Mouse (Mus musculus) embryonic fibroblast, embryonic 13.5 days (primary cell): ENCODE results near the gene Acsf2.

ENCODE experiments used
- CTCF ChIP-seq: IDR thresholded peaks from 2 replicates; pipeline ENCODE4 v1.5.1; 2011; ENCODE audit warnings: mild to moderate bottlenecking, control low read depth, low read length, moderate library complexity, borderline replicate concordance; ENCODE audit not compliant: insufficient read depth
- POLR2A ChIP-seq: IDR thresholded peaks from 2 replicates; pipeline ENCODE4 v1.6.1; 2011; ENCODE audit warnings: low read depth, mild to moderate bottlenecking, control low read depth, low read length, moderate library complexity

- no peak for TF ChIP-seq CTCF
- TF ChIP-seq POLR2A = peak; percentile 49; the same call in 1 of the 2 replicates
Observed at GRCm38 (mm10) chr11:94601321-94602281, at the start of gene Acsf2.
